Mouse (Mus musculus) B cell, adult 62 days (primary cell): ENCODE measurements around the gene Cops7b. TPM values are rescaled to one million over a fixed set of nuclear protein-coding genes. Genes with fewer than 3 reads are reported as not detected.

Source experiments
- total RNA-seq: library from RNA; stranded (reverse); gene quantifications from 4 replicates; pipeline ENCODE4 v1.2.4, GENCODE M21; 2023

Gene Cops7b
- 11.9 to 14.8 TPM (median 12.6 TPM) in 4 replicates for total RNA-seq

DNA sequence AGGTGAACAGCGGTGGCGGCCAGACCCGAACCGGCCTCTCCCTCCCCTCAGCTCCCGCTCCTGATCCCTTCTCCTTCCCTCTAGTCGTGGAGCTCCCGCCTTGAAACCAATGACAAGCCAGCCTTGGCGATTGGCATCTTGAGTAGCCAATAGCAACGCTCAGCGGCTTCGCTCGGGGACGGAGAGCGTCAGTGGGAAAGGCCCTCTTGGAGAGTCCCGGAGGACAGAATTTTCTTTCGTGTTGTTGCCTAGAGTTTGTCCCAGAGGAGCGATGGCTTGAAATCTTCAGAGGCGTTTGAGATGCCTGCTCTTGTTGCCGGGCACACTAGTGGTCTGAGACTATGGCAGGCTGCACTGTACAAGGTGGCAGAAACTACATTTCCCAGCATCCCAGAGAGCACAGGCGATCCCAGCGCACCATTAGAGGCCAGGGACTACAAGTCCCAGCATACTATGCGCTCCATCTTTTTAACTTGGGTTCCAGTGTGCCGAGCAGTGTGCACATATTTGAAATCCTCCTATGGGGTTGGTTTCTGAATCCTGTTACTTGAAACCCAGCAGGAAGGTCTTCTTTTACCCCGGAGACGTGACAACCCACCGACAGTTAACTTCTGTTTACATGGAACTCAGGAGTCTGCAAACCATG lies at the start of gene Cops7b, which contains the start of gene Pde6d:
Gene Cops7b (plus strand): TSS at position 454 of the 646 bp plus-strand sequence.
Gene Pde6d (minus strand): TSS at position 179 of the 646 bp plus-strand sequence.

Other genes starting within 250 kb of the Cops7b start
- gene Ncl, start 223.5 kb upstream of the Cops7b start, total RNA-seq = 523 to 570 TPM (median 562 TPM) in 4 replicates
- not detected in 4 replicates for gene Nmur1, start 156.7 kb upstream of the Cops7b start, total RNA-seq
- gene Tex44, start 156.6 kb upstream of the Cops7b start, total RNA-seq = not detected in 4 replicates
- gene Ptma, start 56.2 kb upstream of the Cops7b start, total RNA-seq = 1,771 to 1,875 TPM (median 1,797 TPM) in 4 replicates
- 18.1 to 24.4 TPM (median 21.1 TPM) in 4 replicates for gene Pde6d, start 275 bp upstream of the Cops7b start, total RNA-seq
- gene Nppc, start 87.7 kb downstream of the Cops7b start, total RNA-seq = not detected in 4 replicates
- 28.5 to 29.5 TPM (median 29.0 TPM) in 4 replicates for gene Dis3l2, start 120.9 kb downstream of the Cops7b start, total RNA-seq